Mouse (Mus musculus): Measurements from ENCODE around the gene Nudt22. TPM values are rescaled to one million over a fixed set of nuclear protein-coding genes. Genes with fewer than 3 reads are reported as not detected.

The Nudt22 gene
- polyA plus RNA-seq, 1 experiment from 2014 or later: 20.1 TPM

Other genes with a start within 250 kb of the Nudt22 start
- 11.3 and 13.4 TPM in 2 replicates for gene Rps6ka4, start 155.5 kb downstream of the Nudt22 start, polyA plus RNA-seq (2016; fragmentation: Nextera tagmentation; extraction: Ambion mirVana)
- gene Ccdc88b, start 137.9 kb downstream of the Nudt22 start, polyA plus RNA-seq (2016; fragmentation: Nextera tagmentation; extraction: Ambion mirVana): 0.33 and 0.51 TPM in 2 replicates
- gene Trmt112, start 86.4 kb downstream of the Nudt22 start, polyA plus RNA-seq (2016; fragmentation: Nextera tagmentation; extraction: Ambion mirVana): 165 and 167 TPM in 2 replicates
- gene Prdx5, start 86.0 kb downstream of the Nudt22 start, polyA plus RNA-seq (2016; fragmentation: Nextera tagmentation; extraction: Ambion mirVana): 158 and 164 TPM in 2 replicates
- 6.4 and 8.5 TPM in 2 replicates for gene Esrra, start 74.3 kb downstream of the Nudt22 start, polyA plus RNA-seq (2016; fragmentation: Nextera tagmentation; extraction: Ambion mirVana)
- 1.0 TPM in 2 replicates for gene Catsperz, start 70.7 kb downstream of the Nudt22 start, polyA plus RNA-seq (2016; fragmentation: Nextera tagmentation; extraction: Ambion mirVana)
- gene Kcnk4, start 61.6 kb downstream of the Nudt22 start, polyA plus RNA-seq (2016; fragmentation: Nextera tagmentation; extraction: Ambion mirVana): 0.40 and 0.60 TPM in 2 replicates
- 67.3 and 68.2 TPM in 2 replicates for gene Bad, start 54.3 kb downstream of the Nudt22 start, polyA plus RNA-seq (2016; fragmentation: Nextera tagmentation; extraction: Ambion mirVana)
- 23.8 and 27.9 TPM in 2 replicates for gene Gpr137, start 53.6 kb downstream of the Nudt22 start, polyA plus RNA-seq (2016; fragmentation: Nextera tagmentation; extraction: Ambion mirVana)
- gene Ppp1r14b, start 21.1 kb downstream of the Nudt22 start, polyA plus RNA-seq (2016; fragmentation: Nextera tagmentation; extraction: Ambion mirVana): 245 and 288 TPM in 2 replicates
- 41.4 and 41.7 TPM in 2 replicates for gene Plcb3, start 19.6 kb downstream of the Nudt22 start, polyA plus RNA-seq (2016; fragmentation: Nextera tagmentation; extraction: Ambion mirVana)
- 65.8 and 73.6 TPM in 2 replicates for gene Fkbp2, start 15.6 kb downstream of the Nudt22 start, polyA plus RNA-seq (2016; fragmentation: Nextera tagmentation; extraction: Ambion mirVana)
- gene Vegfb, start 8.5 kb downstream of the Nudt22 start, polyA plus RNA-seq (2016; fragmentation: Nextera tagmentation; extraction: Ambion mirVana): 53.8 and 55.2 TPM in 2 replicates
- gene Dnajc4, start 3.5 kb downstream of the Nudt22 start, polyA plus RNA-seq (2016; fragmentation: Nextera tagmentation; extraction: Ambion mirVana): 21.2 and 22.8 TPM in 2 replicates
- gene Trpt1, start within 50 bp of the Nudt22 start, polyA plus RNA-seq (2016; fragmentation: Nextera tagmentation; extraction: Ambion mirVana): 10.8 and 11.0 TPM in 2 replicates
- 7.1 and 7.8 TPM in 2 replicates for gene Fermt3, start 23.4 kb upstream of the Nudt22 start, polyA plus RNA-seq (2016; fragmentation: Nextera tagmentation; extraction: Ambion mirVana)
- 292 and 312 TPM in 2 replicates for gene Stip1, start 43.9 kb upstream of the Nudt22 start, polyA plus RNA-seq (2016; fragmentation: Nextera tagmentation; extraction: Ambion mirVana)
- gene Macrod1, start 60.7 kb upstream of the Nudt22 start, polyA plus RNA-seq (2016; fragmentation: Nextera tagmentation; extraction: Ambion mirVana): 12.3 and 13.2 TPM in 2 replicates
- gene Flrt1, start 109.6 kb upstream of the Nudt22 start, polyA plus RNA-seq (2016; fragmentation: Nextera tagmentation; extraction: Ambion mirVana): 3.5 and 4.4 TPM in 2 replicates
- gene Otub1, start 210.2 kb upstream of the Nudt22 start, polyA plus RNA-seq (2016; fragmentation: Nextera tagmentation; extraction: Ambion mirVana): 222 and 233 TPM in 2 replicates
- 870 and 903 TPM in 2 replicates for gene Cox8a, start 221.5 kb upstream of the Nudt22 start, polyA plus RNA-seq (2016; fragmentation: Nextera tagmentation; extraction: Ambion mirVana)
- 69.7 and 73.1 TPM in 2 replicates for gene Naa40, start 245.1 kb upstream of the Nudt22 start, polyA plus RNA-seq (2016; fragmentation: Nextera tagmentation; extraction: Ambion mirVana)